Mouse (Mus musculus) embryonic facial prominence, embryonic 10.5 days (tissue): ENCODE measurements around the gene Brd3os. TPM values are rescaled to one million over a fixed set of nuclear protein-coding genes. Genes with fewer than 3 reads are reported as not detected.

Source experiments
- DNase-seq: peaks from one replicate; pipeline ENCODE4 v3.0.0-alpha.2; 2017; ENCODE audit warnings: low spot score
- H3K27ac ChIP-seq: fragments of 300-500 bp; sonication (generic); replicated peaks from 2 replicates; pipeline ENCODE4 v1.5.1; 2016; ENCODE audit warnings: mild to moderate bottlenecking
- H3K27me3 ChIP-seq: fragments of 300-500 bp; sonication (generic); replicated peaks from 2 replicates; pipeline ENCODE4 v1.6.1; 2016; ENCODE audit warnings: low read depth, mild to moderate bottlenecking; ENCODE audit not compliant: poor library complexity, severe bottlenecking
- H3K36me3 ChIP-seq: fragments of 300-500 bp; sonication (generic); replicated peaks from 2 replicates; pipeline ENCODE4 v1.6.1; 2016; ENCODE audit warnings: mild to moderate bottlenecking, moderate library complexity
- H3K4me1 ChIP-seq: fragments of 300-500 bp; sonication (generic); 2 replicates; pipeline ENCODE4 v1.6.1; 2016
- H3K4me3 ChIP-seq: fragments of 300-500 bp; sonication (generic); 2 replicates; pipeline ENCODE4 v1.5.1; 2016; ENCODE audit warnings: mild to moderate bottlenecking, moderate library complexity
- H3K9me3 ChIP-seq: fragments of 300-500 bp; sonication (generic); 2 replicates; pipeline ENCODE4 v1.6.1; 2016; ENCODE audit warnings: mild to moderate bottlenecking
- WGBS: fragments of 180-500 bp; shearing (Covaris S2); methylation state at CpG from one replicate; pipeline ENCODE4 v1.1.7; 2016; 5-methylcytosine and 5-hydroxymethylcytosine counted together
- polyA plus RNA-seq: library from polyadenylated mRNA; unstranded; fragments of >200 nt; fragmentation: Nextera tagmentation; extraction: Ambion mirVana; gene quantifications from 2 replicates; pipeline ENCODE4 v1.2.1, GENCODE M21; 2016

Brd3os gene
- polyA plus RNA-seq, 1 experiment from 2014 or later: 8.9 TPM

DNA sequence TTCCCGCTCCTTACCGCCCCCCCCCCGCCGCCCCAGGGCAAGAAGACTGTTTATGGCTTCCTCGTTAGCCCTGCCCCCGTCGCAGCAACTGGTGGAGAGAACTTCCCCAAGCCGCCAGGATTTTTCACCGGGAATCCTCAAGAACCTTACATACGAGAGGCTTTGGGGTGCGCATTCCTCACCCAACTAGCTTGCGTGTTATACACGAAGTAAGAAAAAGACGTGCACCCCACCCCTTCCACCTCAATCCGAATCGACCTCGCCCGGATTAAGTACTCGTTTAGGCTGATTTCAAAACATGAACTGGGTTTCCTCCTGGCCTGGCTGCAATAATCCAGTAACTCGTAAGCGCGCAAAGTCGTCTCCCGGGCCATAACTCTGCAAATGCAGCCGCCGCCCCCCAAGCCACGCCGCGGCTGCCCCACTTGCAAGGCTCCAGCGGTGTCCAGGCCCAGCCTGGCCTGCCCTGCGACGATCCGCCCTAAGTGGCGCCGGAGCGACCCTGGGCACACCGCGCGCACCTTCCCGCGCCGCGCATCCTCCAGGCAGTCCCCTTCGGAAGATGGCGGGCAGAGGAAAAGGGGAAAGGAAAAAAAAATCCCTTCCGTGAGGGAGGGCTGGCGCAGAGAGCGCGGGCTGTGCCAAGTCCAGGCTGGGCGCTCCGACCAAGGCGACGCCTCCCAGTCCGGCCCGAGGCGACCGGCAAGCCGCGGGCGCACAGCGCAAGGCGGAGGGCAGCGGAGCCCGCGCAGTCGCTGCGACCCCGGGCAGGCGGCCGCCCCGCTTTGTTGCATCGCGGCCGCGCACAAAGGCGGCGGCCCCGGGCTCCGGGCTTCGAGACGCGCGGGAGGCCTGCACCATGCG, 32.7 kb downstream of the Brd3os start:
- under 1% methylated on average over 84 of the region's 84 CpGs for WGBS
- peak; percentile 69 for DNase-seq

DNA sequence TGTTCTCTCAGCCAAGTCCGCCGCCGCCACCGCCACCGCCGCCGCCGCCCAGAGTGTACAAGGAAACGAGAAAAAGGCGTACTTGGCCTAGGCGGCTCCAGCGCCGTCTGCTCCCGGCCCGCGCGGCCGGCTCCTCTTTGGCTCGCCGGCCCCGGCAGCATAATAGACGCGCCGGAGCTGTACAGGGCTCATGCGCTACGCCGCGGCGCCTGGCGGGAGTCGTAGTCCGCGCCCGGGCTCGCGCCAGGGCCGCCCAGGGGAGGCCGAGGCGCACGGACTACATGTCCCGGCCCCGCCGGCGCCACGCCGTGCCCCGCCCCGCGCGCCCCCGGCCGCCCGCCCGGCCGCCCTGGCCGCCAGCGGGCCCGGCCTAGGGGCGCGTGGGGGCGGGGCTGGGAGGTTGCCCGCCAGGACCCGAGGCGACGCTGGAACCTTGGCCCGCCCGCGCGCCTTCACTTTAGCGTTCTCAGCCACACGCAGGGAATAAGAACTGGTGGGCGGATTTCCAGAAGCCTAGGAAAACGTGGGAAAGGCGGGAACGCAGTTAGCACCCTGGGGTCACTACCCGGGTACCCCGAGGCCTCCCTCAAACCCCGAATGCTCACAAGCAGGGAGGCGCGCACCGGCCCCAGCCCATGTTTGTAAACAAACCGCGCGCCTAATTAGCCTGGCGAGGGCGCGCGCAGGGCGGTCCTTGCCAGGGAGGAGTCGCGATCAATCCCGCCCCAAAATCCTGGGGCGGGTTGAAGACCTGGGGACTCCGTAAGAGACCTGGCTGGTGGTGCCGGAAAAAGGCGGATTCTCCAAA, 33.6 kb downstream of the Brd3os start:
- Histone ChIP-seq H3K4me1 (peaks cover 47% of the 10 kb centered on the region), H3K27ac (peak overlapping the region; percentile 98), H3K27me3 (no peaks in the 10 kb centered on the region), H3K4me3 (peak overlapping the region; percentile 99), H3K36me3 (peaks cover 29% of the 10 kb centered on the region), H3K9me3 (no peaks in the 10 kb centered on the region)
- peak; percentile 95 for DNase-seq
- WGBS: under 1% methylated on average over 96 of the region's 96 CpGs

More for the DNA sequence above, 32.7 kb downstream of the Brd3os start:
- peak overlapping the region; percentile 99 for H3K4me3 ChIP-seq
- no peaks in the 10 kb centered on the region for H3K27me3 ChIP-seq
- peaks cover 37% of the 10 kb centered on the region for H3K36me3 ChIP-seq
- H3K27ac ChIP-seq: peak overlapping the region; percentile 98
- no peaks in the 10 kb centered on the region for H3K9me3 ChIP-seq
- peaks cover 55% of the 10 kb centered on the region for H3K4me1 ChIP-seq

DNA sequence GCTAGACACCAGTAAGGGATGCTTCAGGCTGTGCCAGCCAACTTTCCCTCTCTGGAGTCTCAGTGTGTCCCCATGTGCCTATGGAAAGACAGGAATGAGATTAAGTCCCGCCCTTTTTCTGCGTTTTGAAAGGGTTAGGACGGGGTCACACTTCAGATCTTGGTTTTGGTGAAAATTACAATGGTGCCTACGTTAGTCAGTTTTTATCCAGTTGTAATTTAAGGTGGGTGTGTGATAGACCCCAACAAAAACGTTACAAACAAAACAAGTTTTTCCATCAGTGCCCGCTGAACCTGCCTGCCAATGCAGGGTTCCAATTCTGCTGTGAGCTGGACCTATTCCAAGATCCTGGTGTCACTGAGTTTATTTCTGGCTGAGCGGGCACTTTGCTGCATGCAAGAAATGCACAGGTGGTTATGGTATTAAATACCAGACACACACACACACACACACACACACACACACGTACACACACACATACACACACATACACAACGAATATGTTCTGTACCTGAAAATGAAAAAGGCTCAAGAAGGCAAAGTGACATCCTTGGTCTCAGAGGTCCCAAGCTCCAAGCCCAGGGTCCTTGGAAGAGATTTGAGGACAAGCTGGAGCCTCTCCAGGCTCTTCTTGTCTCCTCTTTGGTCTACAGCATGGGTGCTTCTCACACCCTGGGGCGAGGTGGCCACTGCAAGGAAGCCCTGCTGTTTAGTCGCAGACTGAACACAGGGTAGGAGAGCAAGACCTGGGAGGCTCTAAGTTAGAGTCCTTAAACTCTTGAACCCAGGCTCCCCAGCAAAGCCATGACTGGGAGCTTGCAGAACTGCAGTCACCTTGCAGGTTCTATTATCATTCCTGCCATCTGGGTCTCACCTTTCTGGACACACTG, 34.4 kb downstream of the Brd3os start:
- Histone ChIP-seq H3K27me3 (no peaks in the 10 kb centered on the region), H3K4me1 (peaks cover 39% of the 10 kb centered on the region), H3K27ac (peak overlapping the region; percentile 98), H3K36me3 (peaks cover 21% of the 10 kb centered on the region), H3K9me3 (no peaks in the 10 kb centered on the region), H3K4me3 (peak overlapping the region; percentile 99)
- DNase-seq: no peak
- 36% methylated on average over 11 of the region's 11 CpGs for WGBS

DNA sequence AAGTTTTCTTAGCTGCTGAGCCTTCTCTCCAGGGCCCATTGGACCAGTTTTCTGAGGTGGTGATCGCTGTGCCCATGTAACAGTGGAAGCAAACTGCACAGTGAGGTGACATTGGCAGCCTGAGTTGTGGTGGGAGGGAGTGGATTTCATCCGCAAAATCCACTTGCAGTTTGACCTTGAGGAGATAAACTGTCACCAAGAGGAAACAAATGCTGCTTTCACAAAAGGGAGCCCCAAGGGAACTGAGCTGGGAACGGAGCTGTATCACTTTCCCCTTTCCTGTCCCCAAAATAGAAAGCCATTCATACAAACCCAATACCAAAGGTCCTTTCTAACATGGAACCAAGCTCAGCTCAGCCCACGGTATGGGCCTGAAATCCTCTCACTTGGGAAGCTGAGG, 37.7 kb downstream of the Brd3os start:
- H3K36me3 ChIP-seq: no peaks in the 10 kb centered on the region
- DNase-seq: no peak
- H3K4me1 ChIP-seq: peaks cover 9% of the 10 kb centered on the region; the same call in 1 of the 2 replicates
- no peaks in the 10 kb centered on the region for H3K9me3 ChIP-seq
- no peaks in the 10 kb centered on the region for H3K27me3 ChIP-seq
- 61% methylated on average over 4 of the region's 4 CpGs for WGBS
- no peak overlapping the region for H3K4me3 ChIP-seq
- H3K27ac ChIP-seq: no peak overlapping the region

DNA sequence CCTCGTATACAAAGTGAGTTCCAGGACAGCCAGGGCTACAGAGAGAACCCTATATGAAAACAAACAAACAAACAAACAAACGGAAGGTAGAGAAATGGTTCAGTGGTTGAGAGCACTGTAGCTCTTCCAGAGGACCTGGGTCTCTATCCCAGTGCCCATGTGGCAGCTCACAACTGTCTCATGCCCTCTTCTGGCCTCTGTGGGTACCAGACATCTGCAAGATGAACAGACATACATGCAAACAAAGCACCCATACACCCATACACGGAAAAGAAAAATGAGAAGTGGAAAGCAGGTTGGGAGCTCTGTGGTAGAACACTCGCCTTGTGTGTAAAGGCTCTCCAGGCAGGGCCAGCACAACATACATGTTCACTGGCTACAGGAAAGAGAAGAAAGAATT, 38.2 kb downstream of the Brd3os start:
- H3K4me1 ChIP-seq: peaks cover 9% of the 10 kb centered on the region; the same call in 1 of the 2 replicates
- WGBS: 84% methylated on average over 4 of the region's 4 CpGs
- no peaks in the 10 kb centered on the region for H3K27me3 ChIP-seq
- H3K36me3 ChIP-seq: no peaks in the 10 kb centered on the region
- no peaks in the 10 kb centered on the region for H3K9me3 ChIP-seq
- H3K27ac ChIP-seq: no peak overlapping the region
- no peak for DNase-seq
- H3K4me3 ChIP-seq: no peak overlapping the region

DNA sequence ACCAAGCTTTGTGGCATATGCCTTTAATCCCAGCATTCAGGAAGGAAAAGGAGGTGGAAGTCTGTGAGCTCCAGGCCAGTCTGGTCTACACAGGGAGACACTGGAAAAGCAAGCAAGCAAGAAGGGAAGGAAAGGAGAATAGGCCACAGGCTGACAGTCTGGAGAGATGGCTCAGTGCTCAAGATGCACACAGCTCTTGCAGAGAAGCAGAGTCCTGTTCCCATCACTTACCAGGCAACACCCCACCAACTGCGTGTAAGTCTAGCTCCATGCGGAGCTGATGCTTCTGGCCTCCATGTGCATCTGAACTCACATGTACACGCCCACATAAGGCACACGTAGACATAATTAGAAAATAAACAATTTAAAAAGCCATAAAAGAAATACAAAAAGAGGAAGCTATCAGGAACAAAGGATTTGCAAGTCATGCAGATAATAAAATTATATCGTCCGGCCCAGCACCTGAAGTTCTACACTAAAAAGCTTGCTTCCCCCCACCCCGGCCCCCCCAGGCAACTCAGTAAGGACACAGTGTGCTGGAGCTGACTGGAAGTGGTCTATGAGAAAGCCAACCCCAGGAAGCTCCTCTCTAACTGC, 40.2 kb downstream of the Brd3os start:
- Histone ChIP-seq H3K27ac (no peak overlapping the region), H3K27me3 (no peaks in the 10 kb centered on the region)
- WGBS: 86% methylated on average over 7 of the region's 7 CpGs

DNA sequence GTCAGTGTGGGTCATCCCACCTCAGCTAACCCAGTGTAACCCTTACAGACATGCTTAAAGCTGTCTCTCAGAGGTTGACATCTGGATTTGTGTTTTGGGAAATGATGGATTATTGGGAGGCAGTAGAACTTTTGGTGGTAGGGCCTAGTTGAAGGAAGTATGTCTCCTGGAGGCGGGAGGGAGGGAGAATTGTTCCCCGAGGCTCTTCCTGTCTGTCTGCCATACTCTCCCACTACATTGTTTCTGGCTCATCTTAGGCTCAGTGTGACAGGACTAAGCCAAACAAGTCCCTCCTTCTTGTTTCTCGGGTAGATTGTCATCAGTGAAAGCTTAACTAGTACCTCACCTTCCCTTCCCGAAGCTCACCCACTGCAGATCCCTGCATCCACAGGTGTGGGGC, 44.6 kb downstream of the Brd3os start:
- WGBS: 62% methylated on average over 4 of the region's 4 CpGs

More for the DNA sequence above, 40.2 kb downstream of the Brd3os start:
- Histone ChIP-seq H3K36me3 (no peaks in the 10 kb centered on the region), H3K4me3 (no peak overlapping the region), H3K9me3 (no peaks in the 10 kb centered on the region), H3K4me1 (no peaks in the 10 kb centered on the region; the same call in 1 of the 2 replicates)
- no peak for DNase-seq

DNA sequence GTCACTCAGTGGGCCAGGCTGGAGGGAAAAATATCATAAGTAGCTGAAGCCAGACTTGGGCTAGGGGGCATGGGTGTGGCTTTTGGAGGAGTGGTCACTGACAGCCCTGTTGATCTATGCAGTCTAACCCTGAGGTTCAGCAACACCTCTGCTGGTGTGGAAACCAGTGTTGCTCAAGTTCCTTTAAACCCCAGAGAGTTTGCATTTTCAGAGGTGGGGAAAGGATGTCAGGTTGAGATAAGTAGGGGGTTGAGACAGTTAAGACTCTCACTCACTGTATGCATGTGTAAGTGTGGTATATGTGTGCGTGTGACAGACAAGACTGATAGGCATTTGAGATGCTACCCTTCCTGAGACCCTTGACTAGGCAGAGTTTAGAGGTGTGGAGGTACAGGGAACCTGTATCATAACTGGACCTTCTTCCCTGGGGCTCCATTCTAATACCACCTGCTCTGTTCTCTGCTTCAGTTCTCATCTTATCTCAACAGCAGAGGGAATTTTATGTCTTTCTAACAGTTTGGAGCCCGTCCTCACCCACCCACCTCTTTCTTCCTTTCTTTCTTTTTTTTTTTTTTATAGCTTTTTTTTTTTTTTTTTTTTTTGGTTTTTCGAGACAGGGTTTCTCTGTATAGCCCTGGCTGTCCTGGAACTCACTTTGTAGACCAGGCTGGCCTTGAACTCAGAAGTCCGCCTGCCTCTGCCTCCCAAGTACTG, 45.4 kb downstream of the Brd3os start:
- H3K4me1 ChIP-seq: no peaks in the 10 kb centered on the region; the same call in 1 of the 2 replicates
- H3K4me3 ChIP-seq: no peak overlapping the region
- H3K9me3 ChIP-seq: no peaks in the 10 kb centered on the region
- no peaks in the 10 kb centered on the region for H3K36me3 ChIP-seq
- WGBS: 92% methylated on average over 3 of the region's 4 CpGs
- H3K27ac ChIP-seq: no peak overlapping the region
- H3K27me3 ChIP-seq: no peaks in the 10 kb centered on the region
- DNase-seq: no peak

More for the DNA sequence above, 44.6 kb downstream of the Brd3os start:
- H3K27me3 ChIP-seq: no peaks in the 10 kb centered on the region
- DNase-seq: no peak
- no peak overlapping the region for H3K4me3 ChIP-seq
- H3K9me3 ChIP-seq: no peaks in the 10 kb centered on the region
- no peaks in the 10 kb centered on the region; the same call in 1 of the 2 replicates for H3K4me1 ChIP-seq
- H3K27ac ChIP-seq: no peak overlapping the region
- no peaks in the 10 kb centered on the region for H3K36me3 ChIP-seq

DNA sequence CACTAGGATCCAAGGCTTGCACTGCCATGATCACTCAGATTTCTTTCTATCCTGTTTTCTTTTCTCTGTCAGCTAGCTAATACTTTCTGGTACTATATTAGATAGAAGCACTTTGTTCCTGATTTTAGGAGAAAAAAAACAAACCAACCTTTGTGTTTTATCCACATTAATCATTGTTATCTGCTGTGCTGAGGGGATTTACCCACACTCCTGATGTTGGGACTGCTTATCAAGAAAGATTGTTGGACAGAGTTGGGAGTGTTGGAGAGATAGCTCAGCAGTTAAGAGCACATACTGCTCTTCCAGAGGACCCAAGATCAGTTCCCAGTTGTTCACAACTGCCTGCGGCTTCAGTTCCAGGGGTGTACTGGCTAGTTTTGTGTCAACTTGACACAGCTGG, 46.2 kb downstream of the Brd3os start:
- Histone ChIP-seq H3K27me3 (no peaks in the 10 kb centered on the region), H3K27ac (no peak overlapping the region), H3K36me3 (no peaks in the 10 kb centered on the region), H3K9me3 (no peaks in the 10 kb centered on the region), H3K4me3 (no peak overlapping the region), H3K4me1 (no peaks in the 10 kb centered on the region; the same call in 1 of the 2 replicates)
- 90% methylated on average over 1 of the region's 1 CpGs for WGBS
- DNase-seq: no peak

DNA sequence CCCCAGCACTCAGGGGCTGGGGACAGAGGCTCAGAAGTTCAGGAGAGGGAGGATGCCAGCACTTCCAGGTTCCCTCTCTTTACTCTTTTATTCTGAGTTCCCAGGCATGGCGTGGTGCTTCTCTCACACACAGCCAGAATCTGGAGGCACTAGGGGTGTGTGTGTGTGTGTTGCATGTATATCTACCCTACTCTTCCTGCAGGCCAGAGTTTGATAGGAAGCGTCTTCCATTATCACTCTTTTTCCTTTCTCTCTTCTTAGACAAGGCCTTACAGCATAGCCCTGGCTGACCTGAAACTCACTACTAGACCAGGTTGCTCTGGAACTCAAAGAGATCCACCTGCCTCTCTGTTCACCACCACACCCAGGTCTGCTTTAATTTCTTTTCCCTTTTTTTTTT, 48.8 kb downstream of the Brd3os start:
- no peak for DNase-seq
- Histone ChIP-seq H3K4me3 (no peak overlapping the region), H3K36me3 (no peaks in the 10 kb centered on the region), H3K4me1 (peaks cover 3% of the 10 kb centered on the region), H3K27ac (no peak overlapping the region), H3K9me3 (no peaks in the 10 kb centered on the region), H3K27me3 (no peaks in the 10 kb centered on the region)
- 93% methylated on average over 2 of the region's 2 CpGs for WGBS
